Mouse (Mus musculus) ovary, postnatal 14 days (tissue): ENCODE data around the gene Myg1.
"Not testable (repeated sequence)": the region's sequence is repeated elsewhere in the genome, so short reads cannot be mapped to it uniquely, and the experiment has no call there.

ENCODE experiments used
- DNase-seq: peaks from one replicate; pipeline ENCODE4 v3.0.0; 2022; ENCODE audit warnings: low spot score

The Myg1 gene

DNA sequence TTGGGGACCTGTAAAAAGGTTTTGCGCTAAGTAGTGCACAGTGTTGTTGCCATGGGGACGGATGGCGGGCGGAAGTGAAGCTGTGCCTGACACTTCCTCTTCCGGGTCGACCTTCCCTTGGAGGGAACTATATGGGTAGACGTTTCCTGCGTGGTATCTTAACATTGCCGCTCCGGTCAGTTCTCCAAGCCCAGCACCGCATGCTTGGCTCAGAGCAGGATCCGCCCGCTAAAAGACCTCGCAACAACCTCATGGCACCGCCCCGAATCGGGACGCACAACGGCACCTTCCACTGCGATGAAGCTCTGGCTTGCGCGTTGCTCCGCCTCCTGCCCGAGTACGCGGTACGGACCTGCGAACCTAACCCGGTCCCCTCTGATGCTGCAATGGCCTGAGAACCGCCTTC is at the start of gene Myg1:
Gene Myg1, plus strand, starts transcription at position 100 of the 406 bp plus-strand sequence.
- peak; percentile 68 for DNase-seq

DNA sequence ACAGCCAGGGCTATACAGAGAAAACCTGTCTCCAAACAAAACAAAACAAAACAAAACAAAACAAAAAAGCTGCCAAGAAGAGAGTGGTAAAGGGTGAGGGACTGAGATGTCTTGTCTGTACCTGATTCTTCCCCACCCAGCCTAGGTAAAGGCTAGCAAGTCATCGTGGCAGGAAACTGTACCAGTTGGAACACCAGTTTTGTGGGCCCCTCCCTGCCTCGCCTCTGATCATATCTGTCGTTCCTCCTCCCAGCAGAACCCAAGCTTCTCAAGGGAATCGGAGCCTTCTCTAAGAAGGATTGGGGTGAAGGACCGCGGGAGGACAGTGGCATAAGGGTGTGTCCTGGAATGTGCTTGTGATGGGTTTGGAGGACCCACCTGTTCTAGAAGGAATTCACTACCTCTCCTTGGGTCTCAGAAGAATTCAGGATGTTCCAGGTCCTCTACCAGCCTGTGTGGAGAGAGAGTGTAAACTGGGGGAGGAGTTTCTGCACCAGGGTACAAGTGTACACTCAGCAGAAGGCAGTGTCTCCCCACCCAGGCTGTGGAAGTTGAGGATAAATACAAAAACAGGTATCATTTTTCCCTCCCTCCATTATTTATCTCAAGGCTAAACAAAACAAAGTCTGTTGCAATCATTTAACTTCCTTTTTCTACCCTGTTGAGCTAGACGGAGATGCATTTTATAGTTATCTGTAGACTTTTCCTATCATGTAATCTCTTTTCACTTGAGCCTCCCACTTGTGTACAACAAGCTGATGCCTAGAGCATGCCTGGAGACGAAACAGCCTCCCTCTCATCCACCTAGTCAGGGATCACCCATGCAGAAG is 48.8 kb upstream of the Myg1 start:
- no peak for DNase-seq

GRCm38 (mm10) chr15:102283648-102284047 is 47.9 kb upstream of the Myg1 start:
- no peak for DNase-seq

DNA sequence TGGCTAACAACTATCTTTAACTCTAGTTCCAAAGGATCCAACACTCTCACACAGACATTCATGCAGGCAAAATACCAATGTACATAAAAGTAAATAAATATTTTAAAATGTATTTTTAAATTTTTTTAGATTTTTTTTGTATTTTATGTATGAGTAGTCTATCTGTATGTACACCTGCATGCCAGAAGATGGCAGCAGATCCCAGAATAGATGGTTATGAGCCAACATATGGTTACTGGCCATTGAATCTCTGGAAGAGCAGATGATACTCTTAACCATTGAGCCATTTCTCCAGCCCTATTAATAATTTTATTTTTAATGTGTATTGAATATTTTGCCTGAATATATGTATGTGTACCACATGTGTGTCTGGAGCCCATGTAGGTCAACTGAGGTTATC is 44.1 kb upstream of the Myg1 start:
- DNase-seq, result no peak

DNA sequence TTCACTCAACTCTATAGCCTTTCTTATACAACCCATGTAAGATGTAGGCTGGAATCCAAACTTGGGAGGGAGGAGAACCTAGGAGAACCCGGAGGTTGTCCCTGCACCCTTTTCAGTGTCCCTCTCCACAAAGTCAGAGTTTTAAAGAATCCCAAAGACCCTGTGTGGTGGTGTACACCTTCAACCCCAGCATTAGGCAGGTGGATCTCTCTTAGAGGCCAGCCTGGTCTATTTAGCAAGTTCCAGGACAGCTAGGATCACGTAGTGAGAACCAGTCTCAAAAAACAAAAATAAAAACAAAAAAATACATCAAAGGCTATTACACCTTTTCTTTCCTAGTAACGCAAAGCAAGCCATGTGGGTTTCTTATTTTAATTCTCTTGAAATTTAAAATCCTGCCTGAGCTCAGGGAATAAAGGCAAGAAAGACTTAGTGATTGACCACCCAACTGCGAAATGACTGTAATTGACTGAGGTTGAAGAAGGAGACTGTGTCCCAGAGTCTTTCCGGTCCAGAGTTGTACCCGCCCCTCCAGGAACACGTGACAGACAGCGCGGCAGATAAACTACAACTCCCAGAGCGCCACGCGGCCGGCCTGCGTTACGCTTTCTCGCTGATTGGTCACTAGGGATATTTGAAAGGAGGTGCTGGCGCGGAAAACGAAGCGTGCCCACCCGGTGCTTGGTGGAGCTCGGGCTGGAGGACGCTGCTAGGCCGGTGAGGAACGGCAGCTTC is 35.7 kb upstream of the Myg1 start, which contains the start of gene Espl1:
Gene Espl1, plus strand, starts transcription at position 634 of the 735 bp plus-strand sequence.
- peak; percentile 89 for DNase-seq

DNA sequence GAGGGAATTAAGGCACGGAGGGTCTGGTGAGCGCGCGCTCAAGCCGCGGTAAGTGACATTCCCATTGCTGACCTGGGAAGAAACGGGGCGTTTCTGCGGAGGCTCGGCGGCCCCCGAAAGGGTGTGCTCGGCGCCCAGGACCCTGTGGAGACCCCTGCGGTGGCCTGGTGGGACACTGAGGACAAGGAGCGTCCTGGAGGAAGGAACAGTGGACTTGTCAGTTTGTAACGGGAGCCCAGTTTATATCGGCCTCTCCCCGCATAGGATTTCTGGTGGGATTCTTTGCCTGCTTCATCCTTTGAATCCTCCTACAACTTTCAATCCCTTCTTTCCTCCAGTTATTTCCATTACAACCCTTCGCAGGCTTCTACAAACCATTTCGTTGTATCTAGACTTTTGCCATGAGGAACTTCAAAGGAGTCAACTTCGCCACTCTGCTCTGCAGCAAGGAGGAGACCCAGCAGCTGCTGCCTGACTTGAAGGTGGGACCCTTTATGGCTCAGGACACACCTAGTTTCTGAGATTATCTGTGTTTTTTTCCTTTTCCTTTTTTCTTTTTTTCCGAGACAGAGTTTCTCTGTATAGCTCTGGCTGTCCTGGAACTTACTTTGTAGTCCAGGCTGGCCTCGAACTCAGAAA is 35.0 kb upstream of the Myg1 start:
- DNase-seq, result no peak

DNA sequence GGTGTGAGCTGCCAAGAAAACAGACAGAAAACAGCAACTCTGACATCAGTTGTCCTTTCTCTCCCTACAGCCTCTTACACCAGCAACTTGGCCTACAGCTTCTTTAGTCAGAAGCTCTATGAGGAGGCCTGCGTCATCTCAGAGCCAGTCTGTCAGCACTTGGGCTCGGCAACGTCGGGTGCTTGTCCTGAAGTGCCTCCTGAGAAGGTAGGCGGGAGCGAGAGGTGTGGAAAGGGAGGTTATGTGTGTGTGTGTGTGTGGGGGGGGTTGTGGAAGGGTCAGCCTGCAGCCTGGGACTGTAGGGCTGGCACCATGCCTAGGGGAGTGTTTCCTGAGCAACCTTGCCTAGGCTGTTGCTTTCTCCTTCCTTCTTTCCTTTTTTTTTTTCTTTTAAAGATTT is 29.0 kb upstream of the Myg1 start:
- no peak for DNase-seq

GRCm38 (mm10) chr15:102308717-102309116 is 22.8 kb upstream of the Myg1 start:
- DNase-seq, result no peak

GRCm38 (mm10) chr15:102310074-102310845 is 21.2 kb upstream of the Myg1 start:
- no peak for DNase-seq

DNA sequence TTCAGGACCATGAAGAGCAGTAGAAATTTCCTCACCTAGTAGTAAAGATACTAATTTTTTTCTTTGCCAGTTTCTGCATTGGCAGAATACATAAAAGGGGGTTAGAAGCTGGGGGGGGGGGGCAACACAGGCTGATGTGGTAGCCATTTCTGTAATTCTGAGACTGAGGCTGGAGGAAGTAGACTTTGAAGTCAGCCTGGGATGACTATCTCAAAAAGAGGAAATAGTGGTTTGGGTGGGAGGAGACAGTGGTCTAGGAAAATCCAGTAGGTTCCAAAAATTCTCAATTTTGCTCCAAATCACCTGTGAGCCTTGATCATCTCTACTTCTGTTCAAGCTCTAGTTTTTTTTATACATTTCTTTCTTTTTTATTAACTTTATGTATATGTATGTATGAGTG is 20.0 kb upstream of the Myg1 start:
- DNase-seq, result no peak

- DNase-seq, result no peak
Observed at GRCm38 (mm10) chr15:102315292-102315691, 16.2 kb upstream of the Myg1 start.

- DNase-seq, result peak; percentile 47
Observed at GRCm38 (mm10) chr15:102316263-102316662, 15.2 kb upstream of the Myg1 start.

GRCm38 (mm10) chr15:102324654-102325473 is 6.6 kb upstream of the Myg1 start:
- no peak for DNase-seq

- peak; percentile 75 for DNase-seq
Observed at GRCm38 (mm10) chr15:102326022-102326576, 5.4 kb upstream of the Myg1 start, which contains the start of gene Pfdn5. Pfdn5 (plus strand) TSS chr15:102326116.

DNA sequence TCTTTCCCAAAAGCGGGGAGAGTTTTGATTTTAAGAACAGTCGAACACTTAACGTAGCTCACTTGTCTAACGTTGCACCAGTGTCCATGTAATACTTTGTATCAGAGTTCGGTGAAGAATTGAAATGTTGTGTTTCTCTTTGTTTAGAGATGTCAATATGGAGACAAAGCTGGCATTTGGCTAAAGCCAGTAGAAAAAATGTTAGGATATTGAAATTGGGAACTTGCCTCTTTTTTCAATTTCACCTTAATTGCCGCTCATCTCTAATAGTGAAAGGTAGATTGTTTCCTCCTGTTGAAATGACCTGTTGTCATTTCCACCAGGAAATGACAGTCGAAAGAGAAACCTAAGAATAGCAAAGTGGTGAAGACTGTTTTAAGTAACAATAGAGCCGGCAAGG is 4.6 kb upstream of the Myg1 start:
- DNase-seq, result no peak

DNA sequence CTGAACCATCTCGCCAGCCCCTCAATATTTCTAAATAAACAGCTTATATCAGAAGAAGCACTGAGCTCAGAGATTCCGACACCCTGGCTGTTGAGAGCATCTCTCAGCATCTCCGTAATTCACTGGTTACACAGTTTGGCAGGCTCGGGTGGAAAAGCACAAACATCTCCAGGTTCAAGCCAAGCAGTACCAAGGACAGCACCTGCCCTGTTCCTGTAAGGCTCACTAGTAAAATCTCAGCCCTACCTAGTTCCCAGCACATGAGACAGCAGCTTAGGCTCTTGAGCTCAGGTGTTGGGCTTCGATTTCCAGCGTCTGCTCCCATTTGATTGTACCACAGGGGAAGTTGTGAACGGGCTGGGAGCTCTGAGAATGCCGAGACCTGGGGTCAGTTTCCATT is 3.7 kb downstream of the Myg1 start:
- DNase-seq, result no peak

GRCm38 (mm10) chr15:102335925-102336324 is 4.4 kb downstream of the Myg1 start:
- not testable (repeated sequence) for DNase-seq

- no peak for DNase-seq
Observed at GRCm38 (mm10) chr15:102336946-102337345, 5.4 kb downstream of the Myg1 start.

- DNase-seq, result no peak
Observed at GRCm38 (mm10) chr15:102339612-102340011, 8.1 kb downstream of the Myg1 start.

- no peak for DNase-seq
Observed at GRCm38 (mm10) chr15:102341580-102341979, 10.1 kb downstream of the Myg1 start.

DNA sequence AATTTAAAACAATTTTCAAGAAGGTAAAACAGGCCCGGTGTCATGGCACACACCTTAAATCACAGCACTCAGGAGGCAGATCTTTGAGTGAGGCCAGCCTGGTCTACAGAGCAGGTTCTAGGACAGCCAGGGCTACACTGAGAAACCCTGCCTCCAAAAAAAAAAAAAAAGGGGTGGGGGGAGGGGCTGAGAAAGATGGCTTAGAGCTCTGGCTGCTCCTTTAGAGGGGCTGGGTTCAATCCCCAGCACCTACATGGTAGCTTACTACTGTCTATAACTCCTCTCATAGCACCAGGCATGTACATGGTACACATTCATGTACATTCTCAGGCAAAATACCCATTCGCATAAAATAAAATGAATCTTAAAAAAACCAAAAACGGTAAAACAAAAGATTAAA is 13.0 kb downstream of the Myg1 start:
- DNase-seq, result no peak
